Mouse (Mus musculus): ENCODE data around the gene Gm21969. TPM values are rescaled to one million over a fixed set of nuclear protein-coding genes. Genes with fewer than 3 reads are reported as not detected.

Gm21969 gene
- polyA plus RNA-seq, 1 experiment = not detected

- WGBS = 69% methylated on average over 5 of the region's 5 CpGs
- no peak for DNase-seq (ENCODE audit: low read depth, low spot score)
Measured at GRCm38 (mm10) chr4:139705986-139706385, 103.0 kb downstream of the Gm21969 start.

GRCm38 (mm10) chr4:139710467-139711334, 107.7 kb downstream of the Gm21969 start:
- WGBS = 52% methylated on average over 25 of the region's 25 CpGs
- no peak for DNase-seq (ENCODE audit: low read depth, low spot score)

Other genes starting within 250 kb of the Gm21969 start
- gene Iffo2, start 72.6 kb upstream of the Gm21969 start, polyA plus RNA-seq (2012; rRNA removed) = 2.6 and 3.2 TPM in 2 replicates
- gene Aldh4a1, start 19.7 kb downstream of the Gm21969 start, polyA plus RNA-seq (2012; rRNA removed) = 23.3 and 53.1 TPM in 2 replicates
- 0.11 TPM in 1 of 2 replicates, not detected in the other for gene Tas1r2, start 50.4 kb downstream of the Gm21969 start, polyA plus RNA-seq (2012; rRNA removed)
- gene Pax7, start 230.3 kb downstream of the Gm21969 start, polyA plus RNA-seq (2012; rRNA removed) = not detected in 2 replicates